Mouse (Mus musculus): Measurements from ENCODE around the gene Fam174b.

Fam174b gene

GRCm38 (mm10) chr7:73748437-73749108 is 8.5 kb downstream of the Fam174b start:
- in situ Hi-C loops (cut with MboI, MseI) = loop anchor here (5.0 kb wide), 1 partner anchor 81 kb away; no protein-coding TSS in a partner anchor

- in situ Hi-C loops (cut with MboI, MseI) = loop anchor here (5.0 kb wide), 1 partner anchor 82 kb away; no protein-coding TSS in a partner anchor
Measured at GRCm38 (mm10) chr7:73749339-73749738, 9.2 kb downstream of the Fam174b start.

- in situ Hi-C loops (cut with MboI, MseI) = loop anchor here (5.0 kb wide), 1 partner anchor 83 kb away; no protein-coding TSS in a partner anchor
Measured at GRCm38 (mm10) chr7:73749983-73750382, 9.9 kb downstream of the Fam174b start.

DNA sequence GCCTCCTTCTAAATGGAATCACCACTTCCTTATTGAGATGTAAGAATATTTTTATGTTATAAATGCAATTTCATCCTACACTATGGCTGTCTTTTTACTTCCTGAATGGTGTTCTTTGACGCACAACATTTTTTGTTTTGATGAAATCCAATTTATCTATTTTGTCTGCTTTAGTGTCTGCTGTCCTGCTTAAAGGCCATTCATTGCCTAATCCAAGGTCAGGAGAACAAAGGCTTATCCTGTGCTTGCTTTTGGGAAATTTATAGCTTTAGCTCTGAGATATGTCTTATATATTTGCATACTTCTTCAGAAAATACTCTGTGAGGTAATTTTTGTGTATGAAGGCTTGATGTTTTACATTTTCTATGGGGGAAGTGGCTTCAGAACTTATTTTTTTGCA is 13.5 kb downstream of the Fam174b start:
- in situ Hi-C loops (cut with MboI, MseI) = no loop called here

DNA sequence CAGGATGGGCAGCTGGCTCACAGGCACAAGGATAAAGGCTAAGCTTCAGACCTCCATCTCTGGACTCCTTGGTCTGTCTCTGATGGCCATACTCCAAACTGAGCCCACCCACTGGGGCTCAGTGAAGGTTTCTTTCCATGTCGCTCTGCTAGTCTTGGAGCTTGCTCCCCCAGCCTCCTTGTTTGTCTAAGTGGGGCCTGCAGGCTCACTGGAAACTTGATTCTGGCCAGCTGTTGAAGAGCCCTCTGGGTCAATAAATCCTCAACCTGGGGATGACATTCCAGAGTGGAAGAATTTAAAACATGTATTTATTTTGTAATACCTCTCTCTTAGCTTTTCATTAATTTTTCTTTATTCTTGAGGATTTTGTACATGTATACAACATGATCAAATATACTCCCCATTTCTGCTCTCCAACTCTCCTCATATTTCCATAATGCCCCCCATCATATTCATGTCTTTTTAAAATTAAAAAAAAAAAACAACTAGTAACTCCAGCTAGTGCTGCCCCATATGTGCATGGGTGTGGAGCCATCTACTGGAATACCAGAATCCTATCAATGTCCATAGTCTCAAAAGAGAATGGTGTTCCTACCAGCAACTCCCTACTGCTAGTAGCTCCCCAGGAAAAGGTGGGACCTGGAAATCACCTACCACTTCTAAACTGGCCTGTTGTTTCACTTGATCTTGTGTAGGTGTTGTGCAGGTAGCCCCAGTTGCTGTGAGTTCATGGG is 15.4 kb downstream of the Fam174b start:
- in situ Hi-C loops (cut with MboI, MseI) = no loop called here

DNA sequence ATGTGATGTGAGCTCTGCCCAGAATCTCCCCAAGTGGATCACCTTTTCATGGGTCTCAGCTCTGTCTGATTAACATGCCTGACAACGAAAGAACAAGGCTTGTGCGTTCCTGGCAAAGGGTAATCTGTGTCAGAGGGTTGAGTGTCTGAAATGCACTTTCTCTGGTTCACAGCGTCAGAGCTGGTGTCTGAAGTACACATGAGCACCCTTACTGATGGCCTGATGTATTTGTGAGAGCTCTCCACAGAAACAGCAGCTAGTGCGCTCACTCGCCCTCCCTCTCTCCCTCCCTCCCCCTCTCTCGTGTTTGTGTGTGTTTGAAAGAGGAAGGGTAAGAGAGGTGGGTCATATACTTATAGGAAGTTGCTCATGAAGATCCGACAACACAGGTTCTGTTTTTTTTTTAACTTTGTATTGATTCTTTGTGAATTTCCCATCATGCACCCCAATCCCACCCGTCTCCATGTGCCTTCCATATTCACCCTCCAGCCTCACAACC is 21.6 kb downstream of the Fam174b start:
- in situ Hi-C loops (cut with MboI, MseI) = no loop called here

- in situ Hi-C loops (cut with MboI, MseI) = no loop called here
Measured at GRCm38 (mm10) chr7:73764679-73765078, 24.6 kb downstream of the Fam174b start.

- in situ Hi-C loops (cut with MboI, MseI) = no loop called here
Measured at GRCm38 (mm10) chr7:73765186-73765903, 25.2 kb downstream of the Fam174b start.

GRCm38 (mm10) chr7:73769224-73769623 is 29.1 kb downstream of the Fam174b start:
- in situ Hi-C loops (cut with MboI, MseI) = no loop called here

DNA sequence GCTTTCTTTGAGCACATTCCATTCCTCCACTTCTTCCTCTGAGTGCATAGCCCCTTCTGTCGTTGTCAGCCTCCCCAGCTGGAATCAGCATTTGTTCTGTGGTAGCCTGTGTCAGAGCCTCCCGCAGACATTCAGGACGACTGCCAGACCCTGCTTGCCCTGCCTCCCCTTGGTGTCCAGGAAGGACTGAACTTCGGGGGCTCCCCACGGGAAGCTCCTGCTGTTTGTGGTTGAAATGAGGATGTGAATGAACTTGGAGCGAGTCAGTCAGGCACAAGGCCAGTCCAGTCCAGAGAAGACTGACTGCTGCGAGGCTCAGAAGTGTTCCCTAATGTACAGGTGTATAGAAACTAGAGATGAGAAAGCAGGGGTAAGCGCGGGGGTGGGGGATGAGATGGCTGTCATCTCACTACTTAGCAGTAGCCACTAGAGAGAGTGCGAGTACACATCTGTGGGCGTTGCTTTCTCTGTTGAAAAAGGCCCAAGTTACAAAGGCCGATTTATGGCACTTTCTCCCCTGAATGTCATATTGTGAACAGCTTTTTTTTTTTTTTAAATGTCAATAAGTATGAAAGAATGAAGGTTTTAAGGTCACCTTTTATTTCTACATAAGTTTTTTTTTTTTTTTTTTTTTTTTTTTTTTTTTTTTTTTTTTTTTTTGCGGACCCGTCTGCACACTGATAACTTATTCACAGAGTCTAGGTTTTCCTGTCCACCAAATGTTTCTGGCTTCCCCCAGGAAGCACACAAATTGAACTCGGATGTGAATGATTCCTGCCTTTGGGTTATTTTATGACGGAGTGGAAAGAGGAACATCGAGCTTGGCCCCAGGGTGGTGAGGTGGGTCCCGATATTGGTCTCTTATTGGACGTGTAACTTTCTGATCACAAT is 31.5 kb downstream of the Fam174b start:
- in situ Hi-C loops (cut with MboI, MseI) = no loop called here

DNA sequence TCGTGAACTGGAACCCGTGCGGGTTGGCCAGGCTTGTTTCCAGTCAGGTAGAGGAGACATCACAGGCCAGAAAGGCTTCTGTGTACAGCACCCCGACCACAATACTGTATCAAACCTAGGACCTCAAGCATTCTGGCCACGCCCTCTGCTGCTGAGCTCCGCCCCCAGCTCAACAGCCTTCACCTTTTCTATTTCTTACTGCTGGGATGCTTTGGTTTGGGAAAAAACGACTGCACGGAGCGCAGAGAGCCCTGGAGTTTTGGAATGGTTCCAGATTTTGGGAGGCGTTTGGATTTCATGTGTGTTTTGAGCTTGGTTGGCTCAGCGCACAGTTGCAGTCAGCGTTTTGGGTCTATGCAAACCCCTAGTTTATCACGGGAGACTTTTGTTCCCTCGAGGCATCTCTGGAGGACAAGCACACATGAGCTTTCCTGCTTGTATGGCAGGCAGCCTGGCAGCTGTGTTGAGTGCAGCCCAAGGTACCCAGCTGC is 32.2 kb downstream of the Fam174b start:
- in situ Hi-C loops (cut with MboI, MseI) = no loop called here

- in situ Hi-C loops (cut with MboI, MseI) = no loop called here
Measured at GRCm38 (mm10) chr7:73774781-73775180, 34.7 kb downstream of the Fam174b start.

GRCm38 (mm10) chr7:73777777-73778176 is 37.7 kb downstream of the Fam174b start:
- in situ Hi-C loops (cut with MboI, MseI) = no loop called here

DNA sequence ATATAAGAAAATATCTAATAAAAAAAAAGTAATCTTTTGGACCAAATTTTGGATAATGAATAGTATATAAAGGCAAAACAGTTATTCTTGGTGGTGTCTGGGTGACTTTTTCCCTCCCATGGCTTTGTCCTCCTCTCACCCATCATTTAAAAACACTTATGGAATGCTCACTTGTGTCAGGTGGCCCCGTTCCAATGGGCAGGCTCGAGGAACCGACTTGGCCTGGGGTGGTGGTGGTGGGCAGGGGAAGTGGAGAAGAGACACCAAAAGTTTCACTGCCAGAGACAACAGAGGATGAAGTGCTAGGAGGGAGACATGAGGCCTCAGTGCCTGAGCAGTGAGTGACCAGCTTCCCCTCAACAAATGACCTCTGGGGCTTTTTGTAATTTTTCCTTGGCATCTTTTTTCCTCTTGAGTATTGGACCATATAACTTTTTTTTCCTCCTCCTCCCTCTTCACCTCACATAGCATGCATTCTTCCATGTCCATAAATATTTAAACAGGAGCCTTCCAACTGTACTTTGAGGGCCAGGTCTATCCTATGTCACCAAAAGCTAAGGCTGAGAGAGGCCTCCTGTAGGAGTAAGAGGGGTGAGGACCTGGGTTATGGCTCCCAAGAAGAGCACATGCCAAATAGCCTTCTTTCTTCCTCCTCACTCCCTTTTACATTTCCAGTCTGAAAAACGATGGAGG is 44.8 kb downstream of the Fam174b start:
- in situ Hi-C loops (cut with MboI, MseI) = no loop called here

- in situ Hi-C loops (cut with MboI, MseI) = no loop called here
Measured at GRCm38 (mm10) chr7:73785815-73786214, 45.7 kb downstream of the Fam174b start.

GRCm38 (mm10) chr7:73787513-73787912 is 47.4 kb downstream of the Fam174b start:
- in situ Hi-C loops (cut with MboI, MseI) = no loop called here

DNA sequence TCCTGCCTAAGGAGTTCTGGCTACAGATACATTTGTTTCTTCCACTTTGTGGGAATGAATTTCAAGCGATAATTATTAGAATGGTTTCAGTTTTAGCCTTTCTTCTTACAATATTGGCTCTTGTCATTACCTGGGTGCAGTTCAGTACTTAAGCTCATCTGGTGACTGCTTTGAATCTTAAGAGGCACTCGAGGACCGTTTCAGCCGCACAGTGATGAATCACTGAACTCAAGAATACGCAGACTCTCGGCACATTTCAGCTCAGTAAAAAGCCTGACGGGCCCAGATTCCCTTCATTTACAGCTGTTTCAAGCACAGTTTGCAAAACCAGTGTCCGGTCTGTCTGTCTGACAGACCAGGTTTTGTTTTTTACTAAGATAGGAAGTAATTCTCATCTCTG is 51.0 kb downstream of the Fam174b start:
- in situ Hi-C loops (cut with MboI, MseI) = no loop called here

DNA sequence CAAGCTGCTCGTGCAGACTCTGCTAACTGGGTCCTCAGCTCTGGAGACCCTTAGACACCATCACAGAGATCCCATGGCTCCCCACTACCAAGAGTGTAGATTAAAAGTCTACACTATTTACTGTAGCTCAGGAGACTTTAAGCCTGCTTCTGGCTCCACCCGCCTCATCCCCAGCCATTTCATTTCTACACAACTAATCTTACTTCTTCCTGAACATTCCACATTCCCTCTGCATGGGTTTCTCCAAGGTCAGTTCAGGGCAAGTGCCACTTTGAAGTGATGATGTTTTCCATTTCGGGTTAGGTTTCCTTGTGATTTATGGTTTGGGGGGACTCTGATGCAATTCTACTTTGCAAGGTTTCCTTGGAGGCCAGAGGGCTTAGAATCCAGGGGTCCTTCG is 52.1 kb downstream of the Fam174b start:
- in situ Hi-C loops (cut with MboI, MseI) = no loop called here

DNA sequence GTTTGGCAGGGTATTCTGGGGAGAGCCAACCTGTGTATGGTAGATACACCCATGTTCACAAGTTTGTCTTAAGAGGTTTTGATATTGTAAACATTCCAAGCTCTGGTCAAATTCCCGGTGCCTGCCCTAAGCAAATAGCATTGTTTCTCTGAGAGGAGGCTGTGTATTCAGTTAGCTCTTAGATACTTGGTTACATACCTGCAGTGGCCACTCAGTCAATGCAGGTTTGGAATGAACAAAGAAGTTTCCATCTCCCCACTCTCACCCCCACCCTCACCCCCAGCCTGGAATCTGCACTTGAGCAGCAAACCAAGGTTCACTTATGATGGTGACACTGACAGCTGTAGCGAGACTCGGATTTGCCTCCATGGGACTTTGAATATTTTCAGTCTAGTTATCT is 52.5 kb downstream of the Fam174b start:
- in situ Hi-C loops (cut with MboI, MseI) = no loop called here

- in situ Hi-C loops (cut with MboI, MseI) = no loop called here
Measured at GRCm38 (mm10) chr7:73809261-73809660, 69.2 kb downstream of the Fam174b start.

Data from T-helper 2 cell (primary cell).